Mouse (Mus musculus) right cerebral cortex, postnatal 10 days (tissue): ENCODE measurements around the gene Fgfr2.

Experiments used
- DNase-seq, 2 experiments: peaks; one replicate each; pipeline ENCODE4 v3.0.0; 2021; ENCODE audit warnings: low spot score in 2 of 2

The Fgfr2 gene

GRCm38 (mm10) chr7:130337601-130338000, 2785.5 kb downstream of the Fgfr2 start:
- no peak for DNase-seq

- DNase-seq: no peak
These were observed 2787.6 kb downstream of the Fgfr2 start for GRCm38 (mm10) chr7:130335440-130336051.

- peak; percentile 34 to 40 for DNase-seq
These were observed 2790.5 kb downstream of the Fgfr2 start for GRCm38 (mm10) chr7:130332515-130333220.

- no peak for DNase-seq
These were observed 2795.4 kb downstream of the Fgfr2 start for GRCm38 (mm10) chr7:130327603-130328365.

- peak; percentile 57 to 71 for DNase-seq
These were observed 2797.1 kb downstream of the Fgfr2 start for GRCm38 (mm10) chr7:130325983-130326433.

DNA sequence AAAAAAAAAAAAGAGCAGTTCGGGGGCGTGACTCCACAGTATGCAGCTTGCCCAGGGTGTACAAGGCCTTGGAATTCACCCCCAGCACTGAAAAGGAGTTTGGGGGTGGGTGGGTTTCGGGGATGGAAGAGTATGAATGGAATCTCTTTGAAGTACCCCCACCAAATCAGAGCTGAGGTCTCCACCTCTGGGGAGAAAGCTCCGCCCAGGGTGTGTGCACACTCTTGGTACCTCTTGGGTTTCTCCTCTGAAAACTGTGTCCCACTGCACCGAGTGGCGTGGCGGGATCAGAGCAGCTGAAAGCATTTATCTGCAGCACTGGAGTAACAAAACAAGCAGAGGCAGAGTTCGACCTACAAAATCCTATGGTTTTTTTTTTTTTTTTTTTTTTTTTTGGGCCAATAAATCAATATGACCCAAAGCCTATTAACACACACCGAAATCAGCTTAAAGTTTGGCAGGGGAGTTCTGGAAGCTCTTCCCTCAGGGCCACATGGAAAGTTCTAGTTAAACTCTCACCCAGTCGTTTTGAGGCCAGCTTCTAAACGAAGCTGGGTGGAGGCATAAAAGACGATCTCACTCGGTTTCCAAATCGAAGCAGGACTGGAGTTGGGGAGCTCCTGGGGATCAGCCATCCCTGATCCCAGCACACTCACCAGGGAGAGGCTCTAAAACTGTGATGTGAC, 2798.3 kb downstream of the Fgfr2 start:
- DNase-seq: no peak

DNA sequence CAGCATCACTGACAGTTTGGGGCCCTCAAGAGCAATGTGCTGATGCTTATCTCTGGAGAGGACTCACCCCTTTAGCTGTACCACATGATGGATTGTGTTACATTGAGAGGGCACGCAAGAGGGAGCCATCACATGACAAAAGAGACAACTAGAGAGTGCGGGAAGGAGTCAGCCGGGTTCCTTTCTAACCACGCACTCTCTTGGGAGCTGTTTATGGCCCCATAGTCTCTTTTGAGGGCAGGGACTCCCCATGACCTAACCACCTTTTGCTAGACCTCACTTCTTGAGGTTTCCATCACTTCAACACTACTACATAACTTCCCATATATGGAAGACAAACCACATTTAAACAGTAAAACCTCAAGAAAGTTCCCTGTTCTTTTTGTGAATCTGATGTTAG, 2799.4 kb downstream of the Fgfr2 start:
- no peak for DNase-seq

DNA sequence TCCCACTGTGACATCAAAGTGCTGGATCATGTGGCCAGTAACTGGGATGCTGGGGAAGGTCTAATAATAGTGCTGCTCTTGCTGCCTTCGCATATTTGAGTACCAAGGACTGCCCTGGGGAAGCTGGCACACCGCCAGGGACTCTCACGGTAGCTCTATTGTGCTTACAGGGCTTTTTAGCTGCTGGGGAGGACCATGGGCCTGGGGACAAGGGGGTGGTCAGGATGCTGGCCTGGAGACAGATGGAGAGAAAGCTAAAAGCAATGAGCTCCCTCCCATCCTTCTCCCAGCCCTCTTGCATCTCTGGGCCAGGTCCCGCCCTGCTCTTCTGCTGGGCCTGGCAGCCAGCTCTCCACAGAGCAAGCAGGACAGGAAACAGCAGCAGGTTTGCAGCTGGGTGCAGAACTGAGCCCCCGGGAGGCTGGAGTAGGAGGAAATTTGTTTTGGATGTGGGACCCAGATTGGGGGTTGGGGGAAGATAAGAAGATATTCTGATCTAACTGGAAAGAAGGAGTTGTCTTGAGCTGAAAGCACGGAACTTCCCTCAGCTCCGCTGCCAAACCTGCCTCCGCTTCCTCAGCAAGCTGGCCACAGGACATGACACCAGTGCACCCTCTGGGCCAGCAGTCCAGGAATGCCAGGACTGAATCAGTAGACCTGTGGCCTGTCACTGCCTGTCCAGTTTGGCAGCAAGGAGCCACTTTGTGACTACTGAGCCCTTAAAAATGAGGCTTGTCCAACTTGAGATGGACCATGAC, 2803.2 kb downstream of the Fgfr2 start:
- peak; percentile 74 to 77 for DNase-seq

DNA sequence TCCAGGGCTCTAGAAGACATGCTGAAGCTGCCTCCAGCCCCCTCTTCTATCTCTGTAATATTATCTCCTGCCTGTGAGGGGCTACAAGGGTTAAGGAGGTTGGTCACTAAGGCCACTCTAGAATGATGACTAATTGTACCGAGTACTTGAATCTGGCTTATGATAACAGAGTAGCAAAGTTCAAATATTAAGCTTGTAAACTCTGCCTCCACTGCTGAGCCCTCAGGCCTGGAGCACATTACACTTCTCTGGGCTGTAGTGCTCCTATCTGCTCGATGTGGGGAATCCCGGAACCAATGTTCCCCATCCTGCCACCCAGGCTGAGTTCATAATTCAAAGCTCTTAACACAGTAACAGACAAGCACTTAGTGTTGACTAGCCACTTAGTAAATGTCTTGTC, 2806.9 kb downstream of the Fgfr2 start:
- no peak for DNase-seq

DNA sequence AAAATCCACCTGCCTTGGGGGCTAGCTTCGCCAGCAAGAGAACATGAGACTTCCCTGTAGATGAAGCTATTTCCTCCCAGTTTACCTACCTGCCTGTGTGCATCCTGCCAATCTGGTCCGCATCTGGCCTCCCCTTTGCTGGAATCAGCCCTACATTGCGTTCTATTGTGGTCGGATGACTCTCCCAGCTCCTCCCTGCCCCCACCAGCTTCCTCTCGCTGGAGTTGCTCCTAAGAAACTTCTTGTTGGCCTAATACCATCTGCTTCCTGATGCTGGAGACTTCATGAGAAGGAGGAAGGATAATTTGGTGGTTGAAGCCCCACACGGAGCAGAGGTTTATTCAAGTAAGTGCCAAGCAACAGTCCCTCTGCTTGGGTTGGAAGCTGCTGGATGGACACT, 2807.9 kb downstream of the Fgfr2 start:
- no peak for DNase-seq

DNA sequence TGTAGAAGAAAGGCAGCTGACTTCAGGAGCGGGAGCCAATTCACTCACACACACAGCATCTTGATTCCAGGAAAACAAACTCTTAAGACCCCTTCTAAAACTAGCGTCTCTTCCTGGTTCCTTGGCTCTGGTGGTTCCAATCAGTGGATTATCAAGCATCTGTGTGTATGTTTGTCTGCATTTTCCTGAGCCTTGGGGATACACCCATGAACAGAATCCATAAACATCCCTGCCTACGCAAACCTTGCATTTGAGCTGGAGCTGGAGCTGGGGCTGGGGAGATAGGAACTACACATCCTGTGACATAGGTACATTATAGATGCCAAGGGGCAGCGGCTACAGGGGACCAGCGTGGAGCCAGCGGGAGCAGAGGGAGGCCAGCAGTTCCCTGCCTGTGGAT, 2808.5 kb downstream of the Fgfr2 start:
- no peak for DNase-seq

DNA sequence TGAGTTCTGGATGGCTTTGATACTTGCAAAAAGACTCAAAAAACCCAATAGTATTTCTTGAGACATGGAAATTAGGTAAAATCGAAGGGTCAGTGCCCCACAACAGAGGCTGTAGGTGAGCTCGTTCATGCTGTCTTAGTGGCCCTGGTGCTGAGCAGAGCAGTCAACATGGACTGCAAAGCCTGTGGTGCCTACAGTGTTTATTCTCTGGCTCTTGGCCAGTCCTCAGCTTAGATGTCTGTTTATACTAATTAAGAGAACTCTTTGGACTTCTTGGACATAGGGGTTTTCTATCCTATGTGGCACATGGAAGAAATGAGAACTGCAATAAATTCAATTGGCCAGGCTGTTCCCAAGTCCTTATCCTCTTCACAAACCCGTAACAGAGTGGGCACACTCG, 2811.8 kb downstream of the Fgfr2 start:
- DNase-seq: no peak

DNA sequence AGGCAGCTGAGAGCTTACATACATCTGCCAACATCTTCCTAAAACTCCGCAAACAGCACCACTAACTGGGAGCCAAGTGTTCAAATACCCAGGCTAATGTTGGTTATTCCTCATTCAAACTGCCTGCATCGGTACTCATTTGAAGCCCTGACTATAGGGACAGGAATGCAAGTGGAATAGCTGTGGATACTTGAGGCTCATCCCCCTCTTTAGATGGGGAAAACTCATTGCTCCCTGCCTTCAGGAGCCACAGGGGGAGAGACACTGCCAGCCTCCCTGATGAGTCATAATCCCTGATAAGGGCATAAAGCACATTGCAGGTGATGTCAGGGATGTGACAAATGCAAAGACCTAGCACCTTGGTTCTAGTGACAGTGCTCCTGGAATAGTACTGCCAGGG, 2814.0 kb downstream of the Fgfr2 start:
- DNase-seq: no peak

- DNase-seq: no peak
These were observed 2816.1 kb downstream of the Fgfr2 start for GRCm38 (mm10) chr7:130307036-130307435.

- no peak for DNase-seq
These were observed 2818.5 kb downstream of the Fgfr2 start for GRCm38 (mm10) chr7:130304642-130305041.

DNA sequence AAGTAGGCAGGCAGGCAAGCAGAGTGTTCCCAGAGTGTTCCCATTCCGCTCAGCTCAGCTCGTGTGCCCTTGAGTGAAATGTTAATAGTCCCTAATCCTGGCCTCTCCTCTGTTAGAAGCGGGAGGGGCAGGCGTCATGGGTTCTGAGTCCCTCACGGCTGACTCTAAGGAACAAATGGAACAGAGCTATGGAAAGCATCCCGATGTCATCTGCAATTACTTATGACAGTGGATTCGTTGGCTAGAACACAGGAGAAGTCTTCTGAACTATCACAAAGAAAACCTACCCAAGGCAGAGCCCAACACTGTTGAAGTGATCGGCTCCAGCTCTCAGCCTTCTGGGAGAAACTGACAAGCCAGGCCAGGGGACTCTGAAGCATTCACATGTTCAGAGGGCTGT, 2819.7 kb downstream of the Fgfr2 start:
- DNase-seq: no peak

GRCm38 (mm10) chr7:130300606-130301005, 2822.5 kb downstream of the Fgfr2 start:
- no peak for DNase-seq

- DNase-seq: no peak
These were observed 2824.1 kb downstream of the Fgfr2 start for GRCm38 (mm10) chr7:130298926-130299594.

- no peak for DNase-seq
These were observed 2832.0 kb downstream of the Fgfr2 start for GRCm38 (mm10) chr7:130291179-130291578.

DNA sequence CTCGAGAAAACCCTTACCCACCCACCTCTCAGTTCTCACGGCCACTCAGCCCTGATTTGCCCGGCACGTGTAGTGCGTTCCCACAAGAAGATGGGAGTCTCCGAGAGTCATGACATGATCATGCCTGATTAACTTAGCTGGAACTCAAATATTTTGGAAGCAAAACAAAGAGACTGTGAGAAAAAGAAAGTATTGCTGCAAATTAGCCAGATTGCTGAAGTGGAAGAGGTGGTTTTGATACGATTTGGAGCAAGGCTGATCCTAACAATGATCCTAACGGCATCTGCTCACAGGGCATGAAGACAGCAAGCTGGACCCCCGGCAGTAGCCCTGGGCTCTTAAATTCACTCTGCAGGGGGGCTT, 2833.7 kb downstream of the Fgfr2 start:
- DNase-seq: no peak
